Mouse (Mus musculus) lung, postnatal 36 days (tissue): Measurements from ENCODE around the gene Slc20a1.
A peak's percentile ranks its signal among the peaks of the same experiment; 100 is the strongest.

ENCODE experiments used
- DNase-seq: peaks from one replicate; pipeline ENCODE4 v3.0.0; 2022; ENCODE audit warnings: mixed read lengths

Slc20a1 gene

GRCm38 (mm10) chr2:129192392-129193150 lies 6.0 kb upstream of the Slc20a1 start:
- no peak for DNase-seq

GRCm38 (mm10) chr2:129196317-129196716 lies 2.2 kb upstream of the Slc20a1 start:
- DNase-seq, result peak; percentile 38

GRCm38 (mm10) chr2:129197197-129197596 lies 1.4 kb upstream of the Slc20a1 start:
- no peak for DNase-seq

GRCm38 (mm10) chr2:129197843-129198435 lies 625 bp upstream of the Slc20a1 start:
- DNase-seq, result no peak

GRCm38 (mm10) chr2:129199328-129200085 lies 943 bp downstream of the Slc20a1 start:
- DNase-seq, result no peak

GRCm38 (mm10) chr2:129205000-129205399 lies 6.4 kb downstream of the Slc20a1 start:
- DNase-seq, result no peak

GRCm38 (mm10) chr2:129206824-129207223 lies 8.3 kb downstream of the Slc20a1 start:
- peak; percentile 27 for DNase-seq

- DNase-seq, result peak; percentile 7
These were observed 9.7 kb downstream of the Slc20a1 start for GRCm38 (mm10) chr2:129208181-129208746.

GRCm38 (mm10) chr2:129210089-129210749 lies 11.7 kb downstream of the Slc20a1 start:
- peak; percentile 20 for DNase-seq

GRCm38 (mm10) chr2:129211255-129211654 lies 12.7 kb downstream of the Slc20a1 start:
- peak; percentile 13 for DNase-seq

GRCm38 (mm10) chr2:129211957-129212356 lies 13.4 kb downstream of the Slc20a1 start:
- no peak for DNase-seq

- peak; percentile 20 for DNase-seq
These were observed 14.0 kb downstream of the Slc20a1 start for GRCm38 (mm10) chr2:129212566-129212965.

- DNase-seq, result no peak
These were observed 16.2 kb downstream of the Slc20a1 start for GRCm38 (mm10) chr2:129214774-129215173.

- no peak for DNase-seq
These were observed 19.1 kb downstream of the Slc20a1 start for GRCm38 (mm10) chr2:129217612-129218185.

GRCm38 (mm10) chr2:129218537-129219105 lies 20.1 kb downstream of the Slc20a1 start:
- no peak for DNase-seq

- no peak for DNase-seq
These were observed 22.6 kb downstream of the Slc20a1 start for GRCm38 (mm10) chr2:129221097-129221632.

- no peak for DNase-seq
These were observed 25.6 kb downstream of the Slc20a1 start for GRCm38 (mm10) chr2:129224178-129224577.

GRCm38 (mm10) chr2:129225251-129225819 lies 26.8 kb downstream of the Slc20a1 start:
- no peak for DNase-seq

- no peak for DNase-seq
These were observed 27.8 kb downstream of the Slc20a1 start for GRCm38 (mm10) chr2:129226296-129226851.

GRCm38 (mm10) chr2:129227011-129227529 lies 28.5 kb downstream of the Slc20a1 start:
- no peak for DNase-seq

- DNase-seq, result no peak
These were observed 29.1 kb downstream of the Slc20a1 start for GRCm38 (mm10) chr2:129227709-129228108.
